Mouse (Mus musculus) mouse trophoblast stem cell (cell line): ENCODE results near the gene Olfr715b.
"Not testable (repeated sequence)": the region's sequence is repeated elsewhere in the genome, so short reads cannot be mapped to it uniquely, and the experiment has no call there.

ENCODE experiments used
- in situ Hi-C, 2 experiments: fragments of 300-500 bp; cut with MseI, MboI; formaldehyde crosslinking; loops; 2 replicates in 1 of 2; 3 replicates in 1 of 2; pipeline ENCODE4 v1.15.1; 2025

Gene Olfr715b

GRCm38 (mm10) chr7:107110269-107110668 is at the start of gene Olfr715b:
Gene Olfr715b, minus strand, starts transcription at chr7:107110369.
- in situ Hi-C loops = not testable (repeated sequence)

- in situ Hi-C loops = not testable (repeated sequence)
These were observed 27.9 kb upstream of the Olfr715b start, which contains the start of gene Olfr716 for GRCm38 (mm10) chr7:107138027-107138426. Gene Olfr716, plus strand, starts transcription at chr7:107138327.

- in situ Hi-C loops = not testable (repeated sequence)
These were observed 20.8 kb upstream of the Olfr715b start, which contains the start of gene Olfr715 for GRCm38 (mm10) chr7:107130983-107131382. Gene Olfr715, minus strand, starts transcription at chr7:107131083.

GRCm38 (mm10) chr7:107092920-107093319 is 17.2 kb downstream of the Olfr715b start, which contains the start of gene Olfr17:
Gene Olfr17, plus strand, starts transcription at chr7:107093220.
- in situ Hi-C loops = no loop called here

- in situ Hi-C loops = no loop called here
These were observed 39.5 kb downstream of the Olfr715b start, which contains the start of gene Olfr714 for GRCm38 (mm10) chr7:107070681-107071080. Gene Olfr714, plus strand, starts transcription at chr7:107070981.
